Mouse (Mus musculus) midbrain, postnatal 0 days (tissue): ENCODE measurements at regions not wholly inside any gene's neighbourhood (a gene's known extent, or its start where the extent isn't known, plus 50 kb on each side); places are given as distances from the start of the nearest gene placed in this dataset.

Experiments
- ATAC-seq: fragments of 200-750 bp; cut with Nextera tagmentation; 2 replicates; pipeline ENCODE4 v1.8.0; 2017; ENCODE audit warnings: moderate number of reproducible peaks, mild to moderate bottlenecking, moderate TSS enrichment, moderate library complexity; ENCODE audit not compliant: low FRiP score
- DNase-seq: peaks from one replicate; pipeline ENCODE4 v3.0.0-alpha.2; 2015; ENCODE audit warnings: low spot score
- H3K27ac ChIP-seq: fragments of 300-500 bp; sonication (generic); 2 replicates; pipeline ENCODE4 v1.5.1; 2014; ENCODE audit warnings: low read depth, mild to moderate bottlenecking, low read length, mixed read lengths
- H3K27me3 ChIP-seq: fragments of 300-500 bp; sonication (generic); 2 replicates; pipeline ENCODE4 v1.6.1; 2014; ENCODE audit warnings: low read length, control low read depth, mixed read lengths; ENCODE audit not compliant: insufficient read depth
- H3K36me3 ChIP-seq: fragments of 300-500 bp; sonication (generic); 2 replicates; pipeline ENCODE4 v1.6.1; 2014; ENCODE audit warnings: low read length, control low read depth, mixed read lengths; ENCODE audit not compliant: insufficient read depth
- H3K4me1 ChIP-seq: fragments of 300-500 bp; sonication (generic); 2 replicates; pipeline ENCODE4 v1.6.1; 2014; ENCODE audit warnings: mild to moderate bottlenecking, control low read depth, antibody characterized with exemption, low read length, mixed read lengths; ENCODE audit not compliant: insufficient read depth
- H3K4me2 ChIP-seq: fragments of 300-500 bp; sonication (generic); 2 replicates; pipeline ENCODE4 v1.6.1; 2014; ENCODE audit warnings: low read depth, mild to moderate bottlenecking, low read length, mixed read lengths; ENCODE audit not compliant: poor library complexity, severe bottlenecking
- H3K4me3 ChIP-seq: fragments of 300-500 bp; sonication (generic); 2 replicates; pipeline ENCODE4 v1.5.1; 2014; ENCODE audit warnings: low read depth, mild to moderate bottlenecking, low read length, moderate library complexity
- H3K9ac ChIP-seq: fragments of 300-500 bp; sonication (generic); replicated peaks from 2 replicates; pipeline ENCODE4 v1.6.1; 2014; ENCODE audit warnings: mild to moderate bottlenecking, low read length, moderate library complexity, mixed read lengths; ENCODE audit not compliant: poor library complexity, severe bottlenecking
- H3K9me3 ChIP-seq: fragments of 300-500 bp; sonication (generic); 2 replicates; pipeline ENCODE4 v1.6.1; 2016; ENCODE audit warnings: low read length, control low read depth
- CTCF ChIP-seq: IDR thresholded peaks from 2 replicates; pipeline ENCODE4 v1.5.1; 2016; ENCODE audit warnings: antibody characterized with exemption, mild to moderate bottlenecking
- WGBS: fragments of 180-500 bp; shearing (Covaris S2); extraction: QIAGEN DNeasy Blood & Tissue Kit; methylation state at CpG from one replicate; pipeline ENCODE4 v1.1.7; 2014; 5-methylcytosine and 5-hydroxymethylcytosine counted together

DNA sequence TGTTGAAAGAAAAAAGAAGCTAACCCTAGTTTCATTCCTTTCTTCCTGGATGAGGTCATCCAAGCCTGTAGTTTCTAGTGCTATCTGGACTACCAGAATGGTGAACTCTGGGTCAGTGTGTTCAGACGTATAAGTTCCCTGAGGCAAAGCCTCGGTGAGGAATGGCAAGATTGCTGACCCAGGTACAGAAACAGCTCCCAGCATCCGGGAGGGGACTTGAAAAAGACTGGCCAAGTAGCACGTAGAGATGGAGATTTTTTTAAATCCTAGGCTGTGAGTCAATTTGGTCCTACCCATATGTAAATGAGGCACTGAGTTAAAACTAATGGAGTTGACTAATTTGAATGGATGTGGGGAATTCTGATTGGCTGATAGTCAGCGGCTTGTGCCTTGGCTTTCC is 55.0 kb upstream of the Gm11084 start:
- ATAC-seq = no peak
- no peak for TF ChIP-seq CTCF
- H3K27ac ChIP-seq = no peak overlapping the region
- no peak overlapping the region for H3K4me2 ChIP-seq
- no peak for DNase-seq
- H3K4me3 ChIP-seq = no peak overlapping the region
- WGBS = 42% methylated on average over 5 of the region's 5 CpGs
- H3K36me3 ChIP-seq = no peaks in the 10 kb centered on the region
- no peaks in the 10 kb centered on the region for H3K27me3 ChIP-seq
- H3K9ac ChIP-seq = no peak overlapping the region
- no peaks in the 10 kb centered on the region for H3K4me1 ChIP-seq
- H3K9me3 ChIP-seq = no peaks in the 10 kb centered on the region

DNA sequence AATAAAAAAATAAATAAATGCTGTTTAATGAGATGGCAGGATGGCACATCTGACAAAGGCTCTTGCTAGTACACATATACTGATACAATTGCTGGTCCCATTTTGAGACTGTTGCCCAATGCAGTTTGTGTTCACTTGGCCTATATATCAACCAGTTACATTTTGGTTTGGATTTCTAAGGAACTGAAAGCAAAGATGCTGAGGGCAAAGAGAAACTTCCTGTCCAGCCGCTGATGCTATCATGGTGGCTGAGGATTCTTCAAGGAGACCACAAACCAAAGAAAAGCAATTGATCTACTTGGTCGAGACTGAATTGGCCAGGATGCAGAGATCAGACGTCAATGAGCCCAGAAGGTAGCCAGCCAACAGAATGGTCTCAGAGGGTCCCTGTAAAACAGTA is 53.5 kb upstream of the Gm11084 start:
- Histone ChIP-seq H3K4me3 (no peak overlapping the region), H3K4me2 (no peak overlapping the region), H3K4me1 (no peaks in the 10 kb centered on the region), H3K27me3 (no peaks in the 10 kb centered on the region), H3K9ac (no peak overlapping the region), H3K9me3 (no peaks in the 10 kb centered on the region), H3K36me3 (no peaks in the 10 kb centered on the region), H3K27ac (no peak overlapping the region)
- TF ChIP-seq CTCF = no peak
- 78% methylated on average over 3 of the region's 3 CpGs for WGBS
- ATAC-seq (no peak), DNase-seq (no peak)

DNA sequence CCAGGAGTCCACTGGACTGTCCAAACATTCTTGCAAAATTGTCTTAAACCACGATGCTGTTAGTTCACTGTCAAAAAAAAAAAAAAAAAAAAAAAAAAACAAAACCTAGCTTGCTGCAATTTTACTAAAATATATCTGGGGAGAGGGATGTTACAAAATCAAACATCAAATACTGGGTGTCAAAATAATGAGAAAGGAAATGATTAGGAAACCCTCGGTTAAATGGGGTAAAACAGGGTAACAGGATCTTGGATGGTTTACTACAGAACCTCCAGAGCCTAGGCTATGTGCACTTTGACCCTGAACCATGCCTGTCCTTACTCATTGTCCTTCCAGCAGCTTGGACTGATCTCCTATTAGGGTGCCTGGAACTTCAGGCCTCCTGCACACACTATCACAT is 52.8 kb upstream of the Gm11084 start:
- Histone ChIP-seq H3K9me3 (no peaks in the 10 kb centered on the region), H3K4me2 (no peak overlapping the region), H3K27ac (no peak overlapping the region), H3K36me3 (no peaks in the 10 kb centered on the region), H3K9ac (no peak overlapping the region), H3K4me1 (no peaks in the 10 kb centered on the region), H3K27me3 (no peaks in the 10 kb centered on the region), H3K4me3 (no peak overlapping the region)
- WGBS = 70% methylated on average over 2 of the region's 2 CpGs
- no peak for ATAC-seq
- no peak for TF ChIP-seq CTCF
- DNase-seq = no peak

DNA sequence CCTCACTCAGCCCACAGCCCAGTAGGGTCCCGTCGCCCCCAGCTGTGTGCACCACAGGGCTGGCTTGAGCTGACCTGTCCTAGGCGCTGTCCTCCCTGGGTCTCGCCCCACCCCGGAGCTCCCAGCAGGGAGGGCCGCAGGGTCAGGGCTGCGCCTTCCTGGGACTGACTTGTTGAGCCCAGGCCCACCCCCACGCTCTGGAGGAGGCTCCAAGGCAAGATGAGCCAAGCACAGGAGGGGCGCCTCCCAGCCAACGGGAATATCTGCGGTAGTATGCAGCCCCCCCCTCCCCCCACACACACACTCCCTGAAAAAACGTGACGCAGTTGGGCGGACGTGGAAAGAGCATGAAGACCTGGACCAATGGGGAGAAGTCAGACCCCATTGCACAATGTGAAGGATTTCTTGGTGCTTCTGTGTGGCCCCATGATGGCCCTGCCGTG is 51.8 kb upstream of the Gm11084 start:
- Histone ChIP-seq H3K4me3 (no peak overlapping the region), H3K36me3 (no peaks in the 10 kb centered on the region), H3K9me3 (no peaks in the 10 kb centered on the region), H3K4me2 (peak overlapping the region; percentile 9), H3K4me1 (no peaks in the 10 kb centered on the region), H3K27ac (peak overlapping the region; percentile 27; the same call in 1 of the 2 replicates), H3K9ac (no peak overlapping the region), H3K27me3 (no peaks in the 10 kb centered on the region)
- DNase-seq (peak; percentile 32), ATAC-seq (no peak)
- TF ChIP-seq CTCF = no peak
- WGBS = 19% methylated on average over 16 of the region's 16 CpGs

DNA sequence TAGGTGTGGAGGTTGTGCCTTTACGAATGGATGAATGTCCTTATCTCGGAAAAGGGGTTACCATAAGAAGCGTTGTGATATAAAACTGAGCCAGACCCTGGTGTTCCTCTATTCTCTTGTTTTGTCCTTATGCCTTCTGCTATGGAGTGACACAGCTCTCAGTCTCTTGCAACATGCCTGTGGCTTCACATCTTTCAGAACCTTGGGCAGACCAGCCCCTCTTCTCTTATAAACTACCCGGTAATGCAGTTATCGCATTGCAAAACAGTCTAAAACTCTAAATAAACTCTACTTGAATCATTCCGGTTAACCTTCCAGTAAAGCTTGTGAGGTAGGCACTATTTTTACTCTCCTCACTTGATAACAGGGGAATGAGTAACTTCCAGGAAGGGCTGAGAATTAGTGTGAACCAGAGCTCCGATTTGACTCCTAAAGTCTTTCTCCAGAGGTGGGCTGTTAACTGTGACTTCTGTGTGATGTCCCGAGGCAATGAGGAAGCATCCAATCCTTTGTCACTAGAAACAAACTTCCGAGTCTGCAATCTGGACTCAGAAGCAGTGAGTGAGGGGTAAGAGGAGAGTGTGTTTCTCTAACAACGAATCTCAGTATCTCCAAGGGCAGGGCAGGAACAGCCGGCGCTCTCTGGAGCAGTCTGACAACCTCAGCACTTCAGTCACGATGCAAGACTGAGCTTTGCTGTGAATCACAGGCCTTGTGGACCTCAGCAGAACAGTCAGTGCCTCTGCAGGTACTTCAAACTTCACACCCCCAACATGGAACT is 50.9 kb upstream of the Gm11084 start:
- Histone ChIP-seq H3K27me3 (no peaks in the 10 kb centered on the region), H3K27ac (no peak overlapping the region), H3K9ac (no peak overlapping the region), H3K4me2 (no peak overlapping the region), H3K36me3 (no peaks in the 10 kb centered on the region), H3K9me3 (no peaks in the 10 kb centered on the region), H3K4me3 (no peak overlapping the region), H3K4me1 (no peaks in the 10 kb centered on the region)
- ATAC-seq (no peak), DNase-seq (no peak)
- no peak for TF ChIP-seq CTCF
- WGBS = 64% methylated on average over 13 of the region's 13 CpGs
